Comparison of ENCODE assay signal across 17 mouse cellular contexts in genomic region chr9:117836696-117837380, GRCm38 (mm10).
DNase-seq lines count a peak whose midpoint lies in the region; ATAC-seq and TF ChIP-seq lines count a peak whose summit lies in the region.
"Had no signal": no experiment of that assay in that cellular context is flagged by ENCODE, and none has a peak within 500 bp of the region (broad histone marks: within the 10 kb centered on the region; RNA-seq: fewer than 3 reads in every experiment).

No protein-coding gene starts in this region.

- 50% methylated on average over 12 of the region's 12 CpGs for WGBS in forebrain, embryonic 11.5 days
- WGBS in forebrain, embryonic 15.5 days = 23% methylated on average over 12 of the region's 12 CpGs
- 24% methylated on average over 12 of the region's 12 CpGs for WGBS in forebrain, postnatal 0 days
- WGBS in midbrain, embryonic 12.5 days = 49% methylated on average over 12 of the region's 12 CpGs
- 73% methylated on average over 12 of the region's 12 CpGs for WGBS in lung, postnatal 0 days

- no peak for DNase-seq in forebrain, embryonic 11.5 days (ENCODE audit: low spot score)
- DNase-seq in forebrain, postnatal 0 days = no peak
- peak; percentile 83 for DNase-seq in retina, embryonic 14.5 days (ENCODE audit: low spot score)
- no peak for DNase-seq in lung, postnatal 0 days (ENCODE audit: low spot score)
- DNase-seq in spleen, postnatal 36 days (ENCODE audit: low spot score in 2 of 2) = no peak
- DNase-seq in layer of hippocampus, adult 9-10 months (ENCODE audit: low spot score) = no peak
- DNase-seq: adrenal gland, adult 2 months; cerebellum, adult 9-10 months; gastrocnemius, postnatal 14 days; kidney, postnatal 14 days; left cerebral cortex, postnatal 4 days; lung, postnatal 14 days had no signal

- no peaks in the 10 kb centered on the region for H3K27me3 ChIP-seq in forebrain, embryonic 11.5 days (ENCODE audit: control insufficient read depth, insufficient read depth, low read length)
- H3K27me3 ChIP-seq in forebrain, embryonic 15.5 days = no peaks in the 10 kb centered on the region
- no peaks in the 10 kb centered on the region for H3K27me3 ChIP-seq in forebrain, postnatal 0 days (ENCODE audit: insufficient read depth, low read length)
- no peaks in the 10 kb centered on the region for H3K27me3 ChIP-seq in midbrain, embryonic 12.5 days
- H3K27me3 ChIP-seq in lung, postnatal 0 days (replicated peaks; ENCODE audit: insufficient read depth, low read length) = no peaks in the 10 kb centered on the region
- H3K27me3 ChIP-seq: embryonic facial prominence, embryonic 12.5 days; heart, embryonic 13.5 days had no signal

- no peak for TF ChIP-seq EP300 in lung, postnatal 0 days (IDR thresholded peaks at IDR 0.05)

- H3K9me3 ChIP-seq in forebrain, embryonic 11.5 days (ENCODE audit: control insufficient read depth, low read length) = no peaks in the 10 kb centered on the region
- H3K9me3 ChIP-seq in forebrain, embryonic 15.5 days = no peaks in the 10 kb centered on the region
- H3K9me3 ChIP-seq in forebrain, postnatal 0 days (ENCODE audit: low read length) = no peaks in the 10 kb centered on the region
- H3K9me3 ChIP-seq in midbrain, embryonic 12.5 days = no peaks in the 10 kb centered on the region
- no peaks in the 10 kb centered on the region for H3K9me3 ChIP-seq in lung, postnatal 0 days (ENCODE audit: low read length)
- H3K9me3 ChIP-seq: embryonic facial prominence, embryonic 12.5 days; heart, embryonic 13.5 days had no signal

- H3K4me3 ChIP-seq in forebrain, embryonic 11.5 days (ENCODE audit: low read depth, low read length) = no peak overlapping the region
- no peak overlapping the region for H3K4me3 ChIP-seq in forebrain, embryonic 15.5 days
- no peak overlapping the region for H3K4me3 ChIP-seq in forebrain, postnatal 0 days (ENCODE audit: low read depth, low read length)
- H3K4me3 ChIP-seq in midbrain, embryonic 12.5 days = no peak overlapping the region
- no peak overlapping the region for H3K4me3 ChIP-seq in lung, postnatal 0 days (ENCODE audit: low read depth, low read length)
- H3K4me3 ChIP-seq: embryonic facial prominence, embryonic 12.5 days; heart, embryonic 13.5 days had no signal

- H3K4me2 ChIP-seq in forebrain, embryonic 11.5 days (ENCODE audit: low read depth, low read length, severe bottlenecking) = no peak overlapping the region
- no peak overlapping the region for H3K4me2 ChIP-seq in forebrain, embryonic 15.5 days (replicated peaks)
- H3K4me2 ChIP-seq in forebrain, postnatal 0 days (ENCODE audit: low read depth) = 0 out of 2 replicates have a peak overlapping the region, but pooled peaks have one; percentile 2
- peak overlapping the region; percentile 22 for H3K4me2 ChIP-seq in midbrain, embryonic 12.5 days (replicated peaks)
- no peak overlapping the region for H3K4me2 ChIP-seq in lung, postnatal 0 days (replicated peaks; ENCODE audit: low read depth, low read length)
- H3K4me2 ChIP-seq: embryonic facial prominence, embryonic 12.5 days; heart, embryonic 13.5 days had no signal

- no peaks in the 10 kb centered on the region; the same call in 1 of the 2 replicates for H3K4me1 ChIP-seq in forebrain, embryonic 11.5 days (replicated peaks; ENCODE audit: control insufficient read depth, insufficient read depth, low read length)
- peaks cover 9% of the 10 kb centered on the region; the same call in 1 of the 2 replicates for H3K4me1 ChIP-seq in forebrain, embryonic 15.5 days
- no peaks in the 10 kb centered on the region for H3K4me1 ChIP-seq in forebrain, postnatal 0 days (ENCODE audit: insufficient read depth)
- peaks cover 9% of the 10 kb centered on the region for H3K4me1 ChIP-seq in midbrain, embryonic 12.5 days
- no peaks in the 10 kb centered on the region for H3K4me1 ChIP-seq in lung, postnatal 0 days (ENCODE audit: insufficient read depth, low read depth, low read length)
- H3K4me1 ChIP-seq: embryonic facial prominence, embryonic 12.5 days; heart, embryonic 13.5 days had no signal

- TF ChIP-seq CTCF in forebrain, postnatal 0 days (IDR thresholded peaks at IDR 0.05; ENCODE audit: low read depth) = no peak
- TF ChIP-seq CTCF in lung, postnatal 0 days (IDR thresholded peaks at IDR 0.05) = no peak

- peak; percentile 15; the same call in 1 of the 2 replicates for ATAC-seq in forebrain, embryonic 11.5 days (replicated peaks; ENCODE audit: low FRiP score)
- no peak for ATAC-seq in forebrain, embryonic 15.5 days (replicated peaks)
- no peak; the same call in 1 of the 2 replicates for ATAC-seq in forebrain, postnatal 0 days
- ATAC-seq in midbrain, embryonic 12.5 days (ENCODE audit: low FRiP score, low read depth) = no peak
- no peak for ATAC-seq in lung, postnatal 0 days

- H3K36me3 ChIP-seq in forebrain, embryonic 11.5 days (ENCODE audit: control insufficient read depth, insufficient read depth, low read length) = no peaks in the 10 kb centered on the region
- no peaks in the 10 kb centered on the region for H3K36me3 ChIP-seq in forebrain, embryonic 15.5 days
- H3K36me3 ChIP-seq in forebrain, postnatal 0 days (ENCODE audit: insufficient read depth) = no peaks in the 10 kb centered on the region
- H3K36me3 ChIP-seq in midbrain, embryonic 12.5 days = no peaks in the 10 kb centered on the region
- no peaks in the 10 kb centered on the region for H3K36me3 ChIP-seq in lung, postnatal 0 days (ENCODE audit: insufficient read depth, low read length)
- H3K36me3 ChIP-seq: embryonic facial prominence, embryonic 12.5 days; heart, embryonic 13.5 days had no signal

- H3K27ac ChIP-seq in forebrain, embryonic 11.5 days (ENCODE audit: low read depth, low read length) = no peak overlapping the region
- no peak overlapping the region for H3K27ac ChIP-seq in forebrain, embryonic 15.5 days (replicated peaks)
- no peak overlapping the region for H3K27ac ChIP-seq in forebrain, postnatal 0 days (ENCODE audit: low read depth, low read length)
- H3K27ac ChIP-seq in midbrain, embryonic 12.5 days (replicated peaks) = no peak overlapping the region
- no peak overlapping the region for H3K27ac ChIP-seq in lung, postnatal 0 days (ENCODE audit: low read length)
- H3K27ac ChIP-seq: embryonic facial prominence, embryonic 12.5 days; heart, embryonic 13.5 days; liver, embryonic 14.5 days had no signal

- H3K9ac ChIP-seq in forebrain, embryonic 11.5 days (ENCODE audit: low read length) = no peak overlapping the region
- no peak overlapping the region for H3K9ac ChIP-seq in forebrain, embryonic 15.5 days (replicated peaks)
- no peak overlapping the region for H3K9ac ChIP-seq in forebrain, postnatal 0 days
- no peak overlapping the region for H3K9ac ChIP-seq in midbrain, embryonic 12.5 days (replicated peaks)
- no peak overlapping the region for H3K9ac ChIP-seq in lung, postnatal 0 days (replicated peaks; ENCODE audit: low read depth)
- H3K9ac ChIP-seq: embryonic facial prominence, embryonic 12.5 days; heart, embryonic 13.5 days; liver, embryonic 14.5 days had no signal

Comparison
In these comparisons a context has a peak if more than half of its experiments do, and no peak if none do; other contexts are left out.
1. H3K4me2 ChIP-seq: peak in forebrain, postnatal 0 days (single experiment) and midbrain, embryonic 12.5 days (single experiment); none in forebrain, embryonic 11.5 days (single experiment), forebrain, embryonic 15.5 days (single experiment) and lung, postnatal 0 days (single experiment).